Mouse (Mus musculus) E14TG2a.4 (cell line): Measurements from ENCODE around the gene Foxj3.

Experiments used
- CTCF ChIP-seq: conservative IDR thresholded peaks from 2 replicates; pipeline ENCODE4 v1.5.1; 2014; ENCODE audit warnings: low read length
- POU5F1 ChIP-seq: IDR thresholded peaks from 2 replicates; pipeline ENCODE4 v1.6.1; 2014; ENCODE audit warnings: low read length, borderline replicate concordance

GRCm38 (mm10) chr4:119670210-119670555 lies 133.4 kb downstream of the Foxj3 start:
- TF ChIP-seq POU5F1 (no peak), CTCF (no peak)
